16 mouse cellular contexts compared by ENCODE assay signal in genomic region chr17:85377496-85377895, GRCm38 (mm10).
"Had no signal": no experiment of that assay in that cellular context is flagged by ENCODE, and none has a peak within 500 bp of the region (broad histone marks: within the 10 kb centered on the region; RNA-seq: fewer than 3 reads in every experiment).

No protein-coding gene starts in this region.

- H3K27ac ChIP-seq: limb, embryonic 12.5 days; liver, embryonic 14.5 days; midbrain, embryonic 12.5 days; neural tube, embryonic 13.5 days had no signal

- H3K4me3 ChIP-seq: limb, embryonic 12.5 days; midbrain, embryonic 12.5 days; neural tube, embryonic 13.5 days had no signal

- H3K9me3 ChIP-seq: limb, embryonic 12.5 days; midbrain, embryonic 12.5 days; neural tube, embryonic 13.5 days had no signal

- H3K9ac ChIP-seq: limb, embryonic 12.5 days; liver, embryonic 14.5 days; midbrain, embryonic 12.5 days; neural tube, embryonic 13.5 days had no signal

- ATAC-seq: intestine, embryonic 16.5 days; midbrain, embryonic 16.5 days had no signal

- DNase-seq: kidney, adult 8-10 months; kidney, postnatal 36 days; layer of hippocampus, adult 9-11 months; liver; lung, postnatal 14 days; retina, postnatal 1 day; right cerebral cortex, postnatal 4 days; spleen, adult 18-20 months; thymus, adult 18-20 months; thymus, postnatal 14 days had no signal

- H3K27me3 ChIP-seq: limb, embryonic 12.5 days; neural tube, embryonic 13.5 days had no signal

- H3K4me2 ChIP-seq: limb, embryonic 12.5 days; midbrain, embryonic 12.5 days; neural tube, embryonic 13.5 days had no signal

- H3K36me3 ChIP-seq: limb, embryonic 12.5 days; midbrain, embryonic 12.5 days; neural tube, embryonic 13.5 days had no signal
